Mouse (Mus musculus) cerebellum, postnatal 25 days (tissue): ENCODE results near the gene Map3k12.

Experiments
- DNase-seq, 2 experiments: peaks; one replicate each; pipeline ENCODE4 v3.0.0; 2021; ENCODE audit warnings: mixed read lengths in 2 of 2

Gene Map3k12

GRCm38 (mm10) chr15:102519211-102520141 is 2.6 kb upstream of the Map3k12 start:
- peak in 1 of 2 experiments; percentile 45 for DNase-seq

DNA sequence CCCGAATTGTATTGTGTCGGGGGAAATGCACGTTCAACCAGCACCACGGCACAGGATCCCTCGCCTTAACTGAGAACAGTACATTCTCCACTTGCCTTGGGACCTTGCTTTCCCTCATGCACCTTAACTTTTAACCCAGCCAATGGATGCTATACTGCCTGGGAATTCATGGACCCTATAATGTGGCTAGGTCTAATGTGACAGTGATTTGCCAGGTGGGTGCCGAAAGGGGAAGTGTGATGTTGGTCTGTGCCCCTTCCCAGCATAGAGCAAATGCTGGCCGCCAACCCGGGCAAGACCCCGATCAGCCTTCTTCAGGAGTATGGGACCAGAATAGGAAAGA is 2.0 kb upstream of the Map3k12 start:
- DNase-seq = no peak

GRCm38 (mm10) chr15:102517976-102518858 is 1.4 kb upstream of the Map3k12 start, which contains the start of gene Tarbp2:
Gene Tarbp2 (plus strand): TSS chr15:102518192.
- peak; percentile 99 for DNase-seq

GRCm38 (mm10) chr15:102517631-102517975 is 739 bp upstream of the Map3k12 start:
- DNase-seq = no peak

GRCm38 (mm10) chr15:102516293-102516692 is 571 bp downstream of the Map3k12 start:
- DNase-seq = peak in 1 of 2 experiments; percentile 80

DNA sequence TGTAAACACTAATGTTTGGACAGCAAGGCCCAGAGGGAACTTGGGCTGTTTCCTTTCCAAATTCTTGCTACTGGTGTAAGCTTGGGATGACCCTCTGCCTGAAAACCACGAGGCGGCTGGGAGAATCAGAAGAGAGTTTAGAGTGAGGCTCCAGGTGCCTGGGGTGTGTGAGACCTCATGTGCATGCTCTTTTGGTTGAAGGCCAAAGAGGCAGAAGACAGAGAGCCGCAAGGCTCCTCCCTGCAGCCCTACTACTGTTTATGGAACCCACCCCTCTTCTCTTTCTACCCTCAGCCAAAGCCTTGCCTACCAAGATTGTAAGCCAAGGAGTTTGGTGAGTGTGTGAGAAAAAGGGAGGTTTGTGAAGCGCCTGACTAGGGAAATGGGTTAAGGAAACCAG is 1.1 kb downstream of the Map3k12 start:
- DNase-seq = peak; percentile 48 to 49

- no peak for DNase-seq
Observed at GRCm38 (mm10) chr15:102515261-102515660, 1.6 kb downstream of the Map3k12 start.

- no peak for DNase-seq
Observed at GRCm38 (mm10) chr15:102513004-102513403, 3.9 kb downstream of the Map3k12 start.

- DNase-seq = no peak
Observed at GRCm38 (mm10) chr15:102512471-102512870, 4.4 kb downstream of the Map3k12 start.

GRCm38 (mm10) chr15:102512010-102512409 is 4.9 kb downstream of the Map3k12 start:
- peak in 1 of 2 experiments; percentile 60 for DNase-seq

GRCm38 (mm10) chr15:102511285-102511833 is 5.5 kb downstream of the Map3k12 start:
- no peak for DNase-seq

DNA sequence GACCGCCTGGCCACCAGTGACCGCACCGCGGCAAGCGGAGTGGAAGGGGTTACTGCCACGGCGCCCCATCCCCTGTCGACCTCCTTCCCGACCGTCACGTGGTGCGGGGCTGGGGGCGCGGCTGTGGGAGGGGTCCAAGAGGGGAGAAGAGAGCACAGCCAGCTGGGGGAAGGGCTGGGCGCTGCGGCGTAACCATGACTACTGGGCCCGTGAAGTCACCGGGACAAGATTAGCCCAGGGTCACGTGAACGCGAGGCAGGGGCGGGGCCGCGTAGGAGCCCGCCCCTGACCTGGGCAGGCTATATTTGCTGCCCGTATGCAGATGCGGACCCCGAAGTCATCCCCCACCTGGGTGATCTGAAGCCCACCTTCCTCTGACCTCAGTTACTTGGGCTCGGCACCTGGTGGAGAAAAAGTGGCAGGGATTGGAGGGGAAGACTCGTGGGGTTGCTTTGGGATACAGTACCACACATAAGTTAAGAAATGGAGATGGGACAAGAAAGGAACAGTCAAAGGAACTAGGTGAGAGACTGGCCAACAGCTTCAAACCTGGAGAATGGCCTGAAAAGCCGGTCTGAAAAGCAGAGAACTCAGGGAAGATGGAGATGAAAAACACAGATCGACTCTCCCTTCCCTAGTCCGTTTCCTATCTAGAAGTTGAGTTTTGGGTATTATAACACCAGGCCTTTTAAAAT is 6.1 kb downstream of the Map3k12 start:
- peak; percentile 82 to 89 for DNase-seq

GRCm38 (mm10) chr15:102510110-102510509 is 6.8 kb downstream of the Map3k12 start:
- DNase-seq = peak; percentile 34 to 48

- DNase-seq = no peak
Observed at GRCm38 (mm10) chr15:102508336-102508735, 8.5 kb downstream of the Map3k12 start.

- no peak for DNase-seq
Observed at GRCm38 (mm10) chr15:102507561-102507960, 9.3 kb downstream of the Map3k12 start.

DNA sequence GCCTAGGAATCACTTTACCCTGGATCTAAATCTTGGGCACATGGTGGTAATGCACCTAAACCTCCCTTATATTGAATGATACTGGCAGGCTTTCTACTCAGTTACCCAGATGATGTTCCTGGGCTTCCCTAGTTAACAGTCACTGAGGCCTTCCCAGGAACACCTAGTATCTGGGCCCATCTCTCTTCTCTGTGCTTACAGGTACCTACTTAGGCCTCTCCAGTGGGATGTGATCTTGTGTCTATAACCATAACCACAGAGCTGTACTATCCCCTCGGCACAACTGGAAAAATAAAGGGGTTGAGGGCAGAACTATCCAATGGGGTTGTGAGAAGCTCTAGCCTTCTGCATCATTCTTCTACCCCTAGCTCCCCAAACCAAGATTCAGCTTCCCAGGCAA is 10.0 kb downstream of the Map3k12 start:
- DNase-seq = peak in 1 of 2 experiments; percentile 1

DNA sequence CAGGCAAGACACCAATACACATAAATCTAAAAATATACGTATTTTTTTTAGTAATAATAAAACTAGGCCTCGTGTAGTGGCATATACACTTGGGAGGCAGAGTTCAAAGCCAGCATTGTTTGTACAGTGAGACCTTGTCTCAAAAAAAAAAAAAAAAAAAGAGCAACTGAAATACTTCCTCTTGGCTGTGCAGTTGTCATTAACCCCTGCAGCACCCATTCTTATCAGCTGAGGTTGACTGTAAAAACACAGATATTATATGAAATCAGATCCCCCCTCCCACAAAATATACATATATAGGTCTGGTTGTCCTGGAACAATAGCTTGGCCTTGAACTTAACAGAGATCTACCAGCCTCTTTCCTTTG is 10.4 kb downstream of the Map3k12 start:
- no peak for DNase-seq

GRCm38 (mm10) chr15:102505770-102506463 is 10.9 kb downstream of the Map3k12 start:
- peak in 1 of 2 experiments; percentile 3 for DNase-seq

DNA sequence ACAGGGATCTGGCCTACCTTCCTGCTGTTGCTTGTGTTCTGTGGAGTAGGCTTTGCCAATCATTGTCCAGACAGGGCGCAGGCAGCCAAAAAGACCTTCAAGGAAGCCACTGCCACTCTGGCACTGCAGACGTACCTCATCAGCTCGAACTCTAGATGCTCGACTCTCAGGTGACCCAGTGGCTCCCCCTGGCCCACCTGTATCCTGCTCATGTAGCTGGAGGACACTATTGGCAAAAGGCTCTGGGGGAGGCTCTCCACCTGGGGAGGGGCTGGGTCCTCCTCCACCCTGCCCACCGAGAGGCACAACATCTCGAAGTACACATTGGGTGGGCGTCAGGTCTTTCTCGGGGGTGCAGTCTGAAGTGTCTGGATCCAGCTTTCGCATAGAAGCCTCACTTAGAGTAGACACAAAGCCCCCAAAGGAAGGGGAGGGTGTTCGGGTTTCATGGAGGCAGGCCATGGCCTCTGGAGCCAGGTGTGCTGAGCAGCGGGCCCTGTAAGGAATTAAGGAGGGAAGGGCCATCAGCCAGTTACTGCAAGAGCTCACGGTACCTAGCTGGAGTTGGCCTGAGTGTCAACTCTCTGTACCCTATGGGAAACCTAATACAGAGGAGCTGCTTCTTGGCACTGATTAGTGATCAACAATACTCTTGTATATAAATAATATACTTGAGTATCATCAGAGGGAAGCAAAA is 11.6 kb downstream of the Map3k12 start:
- no peak for DNase-seq

GRCm38 (mm10) chr15:102503924-102504782 is 12.7 kb downstream of the Map3k12 start:
- DNase-seq = no peak
